Mouse (Mus musculus) mouse trophoblast stem cell (cell line): ENCODE results near the gene Smarcc1.

Source experiments
- in situ Hi-C, 2 experiments: fragments of 300-500 bp; cut with MseI, MboI; formaldehyde crosslinking; loops; 2 replicates in 1 of 2; 3 replicates in 1 of 2; pipeline ENCODE4 v1.15.1; 2025

The Smarcc1 gene

GRCm38 (mm10) chr9:110230395-110231071, 113.0 kb downstream of the Smarcc1 start:
- in situ Hi-C loops = no loop called here

GRCm38 (mm10) chr9:110234962-110235361, 117.5 kb downstream of the Smarcc1 start:
- in situ Hi-C loops = no loop called here

GRCm38 (mm10) chr9:110243221-110243833, 125.8 kb downstream of the Smarcc1 start, which contains the start of gene Cspg5:
Gene Cspg5, plus strand, starts transcription at chr9:110243783.
- in situ Hi-C loops = no loop called here

- in situ Hi-C loops = no loop called here
These were observed 127.0 kb downstream of the Smarcc1 start for GRCm38 (mm10) chr9:110244567-110244888.

GRCm38 (mm10) chr9:110244889-110245589, 127.5 kb downstream of the Smarcc1 start:
- in situ Hi-C loops = no loop called here

- in situ Hi-C loops = no loop called here
These were observed 128.2 kb downstream of the Smarcc1 start for GRCm38 (mm10) chr9:110245590-110246320.

GRCm38 (mm10) chr9:110246321-110246640, 128.8 kb downstream of the Smarcc1 start:
- in situ Hi-C loops = no loop called here

- in situ Hi-C loops = no loop called here
These were observed 129.5 kb downstream of the Smarcc1 start for GRCm38 (mm10) chr9:110247049-110247448.

GRCm38 (mm10) chr9:110248861-110249260, 131.4 kb downstream of the Smarcc1 start:
- in situ Hi-C loops = no loop called here

GRCm38 (mm10) chr9:110249823-110250543, 132.5 kb downstream of the Smarcc1 start:
- in situ Hi-C loops = no loop called here

GRCm38 (mm10) chr9:110250776-110251175, 133.3 kb downstream of the Smarcc1 start:
- in situ Hi-C loops = no loop called here

- in situ Hi-C loops = no loop called here
These were observed 138.0 kb downstream of the Smarcc1 start for GRCm38 (mm10) chr9:110255407-110256019.

- in situ Hi-C loops = no loop called here
These were observed 141.1 kb downstream of the Smarcc1 start for GRCm38 (mm10) chr9:110258646-110259045.

- in situ Hi-C loops = no loop called here
These were observed 141.6 kb downstream of the Smarcc1 start for GRCm38 (mm10) chr9:110259118-110259517.

GRCm38 (mm10) chr9:110263181-110263580, 145.7 kb downstream of the Smarcc1 start:
- in situ Hi-C loops = no loop called here

- in situ Hi-C loops = no loop called here
These were observed 147.5 kb downstream of the Smarcc1 start for GRCm38 (mm10) chr9:110264991-110265390.

- in situ Hi-C loops = no loop called here
These were observed 150.9 kb downstream of the Smarcc1 start for GRCm38 (mm10) chr9:110268416-110268815.

- in situ Hi-C loops = no loop called here
These were observed 154.8 kb downstream of the Smarcc1 start for GRCm38 (mm10) chr9:110272330-110272729.

- in situ Hi-C loops = no loop called here
These were observed 156.0 kb downstream of the Smarcc1 start for GRCm38 (mm10) chr9:110273507-110273906.

- in situ Hi-C loops = no loop called here
These were observed 158.4 kb downstream of the Smarcc1 start for GRCm38 (mm10) chr9:110275882-110276281.

- in situ Hi-C loops = no loop called here
These were observed 159.9 kb downstream of the Smarcc1 start for GRCm38 (mm10) chr9:110277431-110277881.
